Mouse (Mus musculus) macrophage (primary cell): ENCODE data around the gene Slc13a3. TPM values are rescaled to one million over a fixed set of nuclear protein-coding genes. Genes with fewer than 3 reads are reported as not detected.
"Not testable (repeated sequence)": the region's sequence is repeated elsewhere in the genome, so short reads cannot be mapped to it uniquely, and the experiment has no call there.

Experiments used
- H3K27ac ChIP-seq: fragments of 350-480 bp; formaldehyde crosslinking; 2 replicates; pipeline ENCODE4 v1.9.0; 2021
- H3K36me3 ChIP-seq: fragments of 350-480 bp; formaldehyde crosslinking; 2 replicates; pipeline ENCODE4 v1.9.0; 2021; ENCODE audit errors: inconsistent target
- H3K4me3 ChIP-seq: fragments of 350-480 bp; formaldehyde crosslinking; 2 replicates; pipeline ENCODE4 v1.9.0; 2021; ENCODE audit errors: inconsistent target
- H3K79me2 ChIP-seq: fragments of 350-480 bp; formaldehyde crosslinking; 2 replicates; pipeline ENCODE4 v1.9.0; 2021; ENCODE audit errors: inconsistent target
- WGBS: methylation state at CpG from one replicate; pipeline ENCODE4 v1.1.7; 2026; ENCODE audit warnings: inconsistent platforms; ENCODE audit not compliant: missing documents; 5-methylcytosine and 5-hydroxymethylcytosine counted together
- polyA plus RNA-seq: library from polyadenylated mRNA; stranded (reverse); fragments of 250-400 nt; gene quantifications from 3 replicates; pipeline ENCODE4 v1.2.4, GENCODE M21; 2018; ENCODE audit warnings: inconsistent platforms
- total RNA-seq, 78 experiments: library from RNA; depleted of rRNA; stranded (reverse); fragments of 250-400 nt; gene quantifications; 1 replicate in 9 of 78; 2 replicates in 24 of 78; 3 replicates in 43 of 78; 4 replicates in 2 of 78; pipeline ENCODE4 v1.2.4; 2018; ENCODE audit warnings: inconsistent platforms in 56 of 78

Slc13a3 gene
- 100 to 1,000 TPM in 9 of 26 experiments, 10 to 100 TPM in 4, 1 to 10 TPM in 5, under 1 TPM in 5, not detected in 3; 0.26 to 298 (median 36.7) TPM for total RNA-seq (2018; cell fraction: chromatin; rRNA removed)
- total RNA-seq (2018; cell fraction: cytosol; rRNA removed): 100 to 1,000 TPM in 9 of 26 experiments, 10 to 100 TPM in 4, 1 to 10 TPM in 2, under 1 TPM in 11; 0.13 to 237 (median 12.3) TPM
- 100 to 1,000 TPM in 8 of 26 experiments, 10 to 100 TPM in 5, 1 to 10 TPM in 8, under 1 TPM in 5; 0.37 to 316 (median 20.7) TPM for total RNA-seq (2018; cell fraction: nucleus; rRNA removed)
- polyA plus RNA-seq: 0.27 to 1.1 TPM (median 0.38 TPM) in 3 replicates

DNA sequence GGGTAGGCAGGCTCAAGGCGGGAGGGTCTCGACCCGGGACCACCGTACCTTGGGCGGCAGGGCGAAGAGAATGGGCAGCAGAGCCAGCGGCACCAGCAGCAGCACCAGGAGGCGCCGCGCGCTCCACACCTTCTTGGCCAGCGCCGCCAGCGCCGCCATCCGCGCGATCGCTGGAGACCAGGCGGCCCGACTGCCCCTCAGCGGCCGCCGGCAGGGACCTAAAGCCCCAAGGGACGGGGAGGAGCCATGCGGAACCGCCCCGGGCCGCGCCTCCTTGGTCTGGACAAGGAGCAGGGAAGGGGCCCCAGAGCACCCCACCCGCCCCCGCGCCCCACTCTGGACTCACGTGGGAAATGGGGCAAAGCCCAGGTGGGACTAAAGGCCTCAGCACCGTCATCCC, at the start of gene Slc13a3:
Gene Slc13a3, minus strand, starts transcription at position 228 of the 400 bp plus-strand sequence.
- Histone ChIP-seq H3K4me3 (no peak within 1 kb of the TSS), H3K36me3 (no peaks in the 10 kb centered on the region), H3K79me2 (no peaks in the 10 kb centered on the region), H3K27ac (no peak within 1 kb of the TSS)
- WGBS: 7% methylated on average over 33 of the region's 35 CpGs

DNA sequence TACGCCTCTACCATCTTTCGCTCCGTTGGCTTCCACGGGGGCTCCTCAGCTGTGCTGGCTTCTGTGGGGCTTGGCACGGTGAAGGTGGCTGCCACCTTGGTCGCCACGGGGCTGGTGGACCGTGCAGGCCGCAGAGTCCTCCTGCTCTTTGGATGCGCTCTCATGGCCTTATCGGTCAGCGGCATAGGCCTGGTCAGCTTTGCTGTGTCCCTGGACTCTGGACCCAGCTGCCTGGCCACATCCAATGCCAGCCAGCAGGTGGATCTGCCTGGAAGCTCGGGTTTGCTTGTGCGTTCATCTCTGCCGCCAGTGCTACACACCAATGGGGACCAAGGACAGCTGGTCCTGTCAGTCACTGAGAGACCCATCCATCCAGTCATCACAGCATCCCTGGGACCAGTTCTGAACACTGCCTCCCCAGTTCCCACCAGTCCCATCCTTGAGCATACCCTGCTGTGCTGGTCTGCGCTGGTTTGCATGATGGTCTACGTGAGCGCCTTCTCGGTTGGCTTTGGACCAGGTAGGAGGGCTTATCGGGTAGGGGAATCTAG, 42.2 kb upstream of the Slc13a3 start:
- no peaks in the 10 kb centered on the region for H3K36me3 ChIP-seq
- no peak overlapping the region for H3K27ac ChIP-seq
- WGBS: 94% methylated on average over 20 of the region's 20 CpGs
- no peak overlapping the region for H3K4me3 ChIP-seq
- no peaks in the 10 kb centered on the region for H3K79me2 ChIP-seq

DNA sequence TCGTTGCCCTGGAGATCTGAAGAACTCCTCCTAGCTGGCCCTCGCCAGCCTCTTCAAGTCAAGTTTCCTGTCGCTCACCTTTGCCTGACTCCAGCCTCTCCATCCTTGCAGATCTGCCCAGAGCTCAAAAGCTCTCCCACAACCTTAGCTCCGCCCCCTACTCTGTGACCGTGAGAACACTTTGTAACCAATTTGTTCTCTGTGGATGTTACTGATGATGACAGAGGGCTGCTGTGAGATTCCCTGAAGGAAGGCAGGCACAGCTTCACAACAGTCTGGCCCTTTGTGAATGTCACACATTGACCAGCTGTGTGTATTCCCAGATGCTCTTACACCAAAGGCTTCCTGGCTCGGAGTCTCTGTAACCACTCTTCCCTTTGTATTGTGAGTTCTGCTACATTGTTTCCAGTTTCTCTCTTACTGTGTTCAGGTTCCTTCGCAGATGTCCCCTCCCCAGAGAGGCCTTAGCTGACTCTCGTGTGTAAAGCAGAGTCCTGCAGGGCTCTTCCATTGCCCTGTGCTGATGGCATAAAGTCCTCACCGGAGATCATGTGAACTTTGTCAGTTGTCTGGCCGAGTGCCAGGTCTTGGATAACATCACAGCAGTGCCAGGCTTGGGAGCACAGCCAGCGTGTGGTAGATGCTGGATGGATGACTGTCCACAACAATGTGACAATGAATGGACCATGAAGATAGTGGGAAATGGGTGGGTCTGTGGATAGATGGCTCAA, 40.0 kb upstream of the Slc13a3 start:
- Histone ChIP-seq H3K27ac (no peak overlapping the region), H3K79me2 (no peaks in the 10 kb centered on the region), H3K4me3 (no peak overlapping the region), H3K36me3 (no peaks in the 10 kb centered on the region)
- WGBS: 74% methylated on average over 11 of the region's 11 CpGs

DNA sequence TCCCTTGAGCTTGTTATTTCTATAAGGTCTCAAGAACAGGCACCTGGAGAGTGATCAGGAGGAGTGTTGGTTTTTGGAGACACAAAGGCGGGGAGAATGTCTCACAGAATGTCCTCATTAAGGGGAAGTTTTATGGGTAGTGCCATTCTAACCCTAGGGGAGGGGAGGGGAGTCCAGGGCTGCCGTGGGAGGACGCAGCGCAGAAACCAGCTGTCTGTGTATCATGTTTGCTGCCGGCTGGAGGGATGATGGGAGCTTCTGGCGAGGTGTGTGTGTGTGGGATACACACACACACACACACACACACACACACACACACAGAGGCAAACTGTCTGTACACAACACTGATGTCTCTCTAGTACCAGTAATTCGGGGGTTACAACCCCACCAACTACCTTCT, 39.4 kb upstream of the Slc13a3 start:
- 55% methylated on average over 7 of the region's 7 CpGs for WGBS
- no peak overlapping the region for H3K4me3 ChIP-seq
- no peaks in the 10 kb centered on the region for H3K36me3 ChIP-seq
- H3K79me2 ChIP-seq: no peaks in the 10 kb centered on the region
- no peak overlapping the region for H3K27ac ChIP-seq

DNA sequence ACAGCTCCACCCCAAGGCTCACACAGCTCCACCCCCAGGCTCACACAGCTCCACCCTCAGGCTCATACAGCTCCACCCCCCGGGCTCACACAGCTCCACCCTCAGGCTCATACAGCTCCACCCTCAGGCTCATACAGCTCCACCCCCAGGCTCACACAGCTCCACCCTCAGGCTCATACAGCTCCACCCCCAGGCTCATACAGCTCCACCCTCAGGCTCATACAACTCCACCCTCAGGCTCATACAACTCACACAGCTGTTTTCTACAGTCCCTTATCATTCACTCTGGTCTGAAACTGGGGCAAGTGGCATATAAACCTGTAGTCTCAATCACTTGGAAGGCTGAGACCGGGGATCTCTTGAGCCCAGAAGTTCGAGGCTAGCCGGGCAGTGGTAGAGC, 38.5 kb upstream of the Slc13a3 start:
- WGBS: 92% methylated on average over 4 of the region's 4 CpGs
- H3K27ac ChIP-seq, H3K4me3 ChIP-seq, H3K36me3 ChIP-seq, H3K79me2 ChIP-seq: not testable (repeated sequence)

DNA sequence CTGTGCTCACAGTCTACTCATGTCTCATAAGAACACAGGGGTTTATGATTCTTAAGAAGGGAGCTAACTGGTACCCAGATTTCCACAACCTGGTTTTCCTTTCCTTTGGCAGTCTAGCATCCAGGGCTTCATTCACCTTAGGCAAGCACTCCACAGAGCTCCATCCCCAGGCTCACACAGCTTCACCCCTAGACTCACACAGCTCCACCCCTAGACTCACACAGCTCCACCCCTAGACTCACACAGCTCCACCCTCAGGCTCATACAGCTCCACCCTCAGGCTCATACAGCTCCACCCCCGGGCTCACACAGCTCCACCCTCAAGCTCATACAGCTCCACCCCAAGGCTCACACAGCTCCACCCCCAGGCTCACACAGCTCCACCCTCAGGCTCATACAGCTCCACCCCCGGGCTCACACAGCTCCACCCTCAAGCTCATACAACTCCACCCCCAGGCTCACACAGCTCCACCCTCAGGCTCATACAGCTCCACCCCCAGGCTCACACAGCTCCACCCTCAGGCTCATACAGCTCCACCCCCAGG, 38.0 kb upstream of the Slc13a3 start:
- WGBS: no CpG with 5 or more reads among the region's 2 CpGs
- not testable (repeated sequence) for H3K79me2 ChIP-seq, H3K36me3 ChIP-seq, H3K4me3 ChIP-seq, H3K27ac ChIP-seq

DNA sequence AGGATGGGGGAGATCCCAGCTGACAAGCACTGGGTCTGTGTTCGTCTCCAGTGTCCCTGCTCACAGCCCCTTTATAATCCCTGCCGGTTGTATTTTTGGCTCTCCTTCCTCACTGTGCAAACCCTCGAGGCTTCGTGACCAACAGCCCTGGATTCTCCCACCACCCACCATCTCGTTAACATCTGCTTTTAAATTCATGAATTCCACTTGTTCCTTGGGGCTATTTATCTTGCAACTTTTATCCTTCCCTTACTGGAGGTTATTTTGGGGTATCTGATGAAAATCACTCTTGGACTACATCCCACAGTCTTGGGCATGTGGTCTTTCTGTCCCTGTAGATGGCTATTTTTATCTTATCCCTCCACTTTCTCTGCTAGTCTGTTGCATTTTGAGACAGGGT, 37.4 kb upstream of the Slc13a3 start:
- no peaks in the 10 kb centered on the region for H3K79me2 ChIP-seq
- no peaks in the 10 kb centered on the region for H3K36me3 ChIP-seq
- H3K27ac ChIP-seq: no peak overlapping the region
- WGBS: 86% methylated on average over 5 of the region's 5 CpGs
- no peak overlapping the region for H3K4me3 ChIP-seq

DNA sequence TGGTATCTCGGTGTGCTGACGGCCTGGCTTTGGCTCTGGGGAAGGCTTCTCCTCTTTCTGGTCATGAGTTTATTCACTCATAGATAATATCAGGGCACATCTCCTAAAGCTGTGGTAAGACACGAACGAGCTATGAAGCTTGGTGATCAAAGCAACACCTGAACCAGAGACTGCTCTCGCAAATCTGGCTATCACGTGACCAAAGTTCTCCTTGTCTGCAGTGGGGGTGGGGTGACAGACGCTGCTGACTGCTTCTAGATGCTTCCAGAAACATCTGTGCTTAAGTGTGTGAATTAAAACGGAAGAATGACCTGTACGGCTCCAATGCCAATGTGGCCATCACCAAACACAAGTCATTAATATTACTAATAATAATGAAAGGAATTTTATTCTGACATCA, 36.7 kb upstream of the Slc13a3 start:
- WGBS: 86% methylated on average over 9 of the region's 9 CpGs
- no peak overlapping the region for H3K27ac ChIP-seq
- H3K4me3 ChIP-seq: no peak overlapping the region

DNA sequence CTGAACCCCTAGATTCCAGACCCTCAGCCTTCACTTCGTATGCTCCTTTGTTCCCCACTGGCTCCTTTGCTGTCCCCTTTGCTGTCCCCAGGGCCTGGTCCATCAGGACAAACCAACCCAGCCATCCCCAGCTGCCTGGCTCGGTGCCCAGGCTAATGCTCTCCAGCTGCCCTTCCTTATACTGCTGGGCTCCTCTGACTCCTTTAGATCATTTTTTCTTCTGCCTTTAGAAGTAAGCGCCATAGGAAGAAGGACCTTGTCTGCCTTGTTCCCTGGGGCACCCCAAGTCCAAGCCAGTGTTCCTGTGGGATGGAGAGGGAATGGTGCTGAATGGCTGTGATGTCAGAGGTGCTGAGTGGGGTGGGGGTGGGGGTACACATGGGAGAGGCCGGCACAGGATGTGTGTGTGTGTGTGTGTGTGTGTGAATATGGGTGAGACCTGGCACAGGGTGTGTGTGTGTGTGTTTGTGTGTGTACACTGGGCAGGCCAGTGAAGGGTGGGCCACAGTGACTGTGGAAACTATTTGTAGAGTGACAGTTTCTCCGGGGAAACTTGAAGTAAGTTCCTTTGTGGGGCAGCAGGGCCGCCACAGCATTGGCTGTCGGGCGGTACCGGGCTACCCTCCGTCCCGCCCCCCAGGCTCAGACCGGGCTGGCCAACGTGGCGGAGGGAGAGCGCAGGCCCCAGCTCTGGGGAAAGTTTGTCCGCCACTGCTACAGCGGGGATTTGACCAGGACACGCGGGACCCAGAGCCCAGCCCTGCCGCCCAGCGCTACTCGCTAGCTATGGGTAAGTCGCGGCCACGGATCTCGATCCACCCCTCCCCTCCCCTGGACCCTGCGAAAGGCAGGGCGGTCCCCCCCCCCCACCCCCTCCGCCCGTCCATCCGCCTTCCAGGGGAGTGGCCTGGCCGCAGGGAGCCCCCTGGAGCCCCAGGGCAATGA, 30.5 kb upstream of the Slc13a3 start, which contains the start of gene Slc2a10:
Gene Slc2a10, plus strand, starts transcription at position 529 of the 945 bp plus-strand sequence.
- Histone ChIP-seq H3K79me2 (no peaks in the 10 kb centered on the region), H3K4me3 (no peak within 1 kb of the TSS), H3K27ac (no peak within 1 kb of the TSS), H3K36me3 (no peaks in the 10 kb centered on the region)
- 13% methylated on average over 27 of the region's 32 CpGs for WGBS

More for the DNA sequence above, 36.7 kb upstream of the Slc13a3 start:
- Histone ChIP-seq H3K36me3 (no peaks in the 10 kb centered on the region), H3K79me2 (no peaks in the 10 kb centered on the region)

DNA sequence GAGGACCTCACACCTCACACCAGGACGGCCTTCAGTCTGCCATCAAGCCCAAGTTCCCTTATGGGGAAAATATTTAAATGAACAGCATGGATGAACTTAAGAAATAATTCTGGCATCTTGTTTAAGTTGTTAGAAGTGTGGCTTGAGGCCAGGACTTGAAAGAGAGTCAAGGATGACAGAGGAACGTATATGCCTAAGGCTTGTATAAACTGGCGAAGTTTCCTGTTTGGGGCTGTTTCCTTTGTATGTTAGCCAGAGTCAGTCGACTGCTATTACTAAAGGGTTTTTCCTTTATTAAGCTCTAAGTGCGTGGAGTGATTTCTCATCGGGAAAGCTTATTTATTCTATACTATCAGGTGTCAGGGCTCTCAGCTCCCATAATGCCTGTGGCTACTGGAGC, 25.8 kb upstream of the Slc13a3 start:
- Histone ChIP-seq H3K4me3 (no peak overlapping the region), H3K27ac (no peak overlapping the region), H3K36me3 (no peaks in the 10 kb centered on the region), H3K79me2 (no peaks in the 10 kb centered on the region)
- WGBS: 71% methylated on average over 6 of the region's 6 CpGs

DNA sequence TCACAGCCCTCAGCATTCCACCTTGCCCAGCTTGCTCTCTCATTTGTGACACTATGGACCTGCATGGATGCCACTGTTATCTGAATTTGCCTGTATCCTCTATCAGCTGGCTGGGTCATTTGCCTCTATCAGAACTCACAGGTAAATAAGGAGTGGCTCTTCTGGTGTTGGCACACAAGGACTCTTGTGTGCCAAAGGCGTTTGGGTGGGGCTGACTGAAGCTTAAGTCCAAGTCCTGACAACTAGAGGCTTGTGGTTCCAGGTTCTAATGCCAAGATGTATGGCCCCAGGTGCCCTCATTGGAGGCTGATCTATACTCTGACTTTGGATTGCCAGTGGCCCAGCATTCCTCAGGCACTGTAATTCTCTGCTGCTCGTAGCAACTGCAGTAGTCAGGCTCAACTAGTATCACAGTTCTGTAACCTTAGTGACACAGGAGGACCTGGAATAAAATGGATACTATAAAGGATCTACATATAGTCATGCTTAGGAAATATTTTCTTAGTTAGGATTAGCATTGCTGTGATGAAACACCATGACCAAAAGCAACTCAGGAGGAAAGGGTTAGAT, 24.8 kb upstream of the Slc13a3 start:
- no peaks in the 10 kb centered on the region for H3K79me2 ChIP-seq
- H3K36me3 ChIP-seq: no peaks in the 10 kb centered on the region
- no peak overlapping the region for H3K27ac ChIP-seq
- no peak overlapping the region for H3K4me3 ChIP-seq
- 92% methylated on average over 2 of the region's 2 CpGs for WGBS

DNA sequence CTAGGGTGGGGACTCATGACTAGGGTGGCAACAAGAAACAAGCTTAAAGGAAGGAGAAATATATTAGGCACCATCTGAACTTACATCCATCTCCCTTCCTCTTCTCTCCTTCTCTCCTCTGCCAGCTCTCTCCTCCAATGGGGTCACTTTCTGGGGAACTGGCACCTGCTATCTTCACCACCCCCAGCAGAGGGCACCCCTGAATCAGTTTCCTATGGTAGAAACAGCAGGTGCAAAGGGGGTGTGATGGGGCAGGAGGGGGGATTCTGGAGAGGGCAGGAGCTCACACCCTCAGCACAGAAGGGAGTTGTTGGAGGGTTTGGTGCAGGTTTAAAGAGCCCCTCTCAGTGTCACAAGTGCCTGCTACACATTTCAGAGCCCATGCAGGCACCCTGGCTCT, 23.2 kb upstream of the Slc13a3 start:
- Histone ChIP-seq H3K36me3 (no peaks in the 10 kb centered on the region), H3K4me3 (no peak overlapping the region), H3K79me2 (peaks cover 10% of the 10 kb centered on the region; the same call in 1 of the 2 replicates), H3K27ac (no peak overlapping the region)

DNA sequence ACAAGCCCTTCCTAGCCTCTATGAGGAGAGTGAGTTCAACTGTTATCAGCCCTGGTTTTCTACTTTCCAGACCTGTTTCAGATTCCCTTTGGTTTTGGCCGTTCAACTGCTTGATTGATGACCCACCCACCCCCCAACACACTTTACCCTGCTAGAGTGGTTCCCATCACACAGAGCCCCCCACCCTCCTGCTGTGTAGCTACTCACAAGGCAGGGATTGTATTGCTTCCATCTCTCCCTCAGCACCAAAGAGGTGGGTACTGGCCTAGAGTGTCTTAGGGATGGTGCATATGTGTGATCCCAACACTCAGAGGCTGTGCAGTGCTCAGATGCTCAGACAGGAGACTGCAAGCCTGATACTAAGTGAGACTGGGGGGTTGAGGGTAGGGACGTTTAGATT, 21.5 kb upstream of the Slc13a3 start:
- 43% methylated on average over 2 of the region's 2 CpGs for WGBS
- Histone ChIP-seq H3K36me3 (peaks cover 12% of the 10 kb centered on the region), H3K79me2 (peaks cover 10% of the 10 kb centered on the region; the same call in 1 of the 2 replicates), H3K4me3 (no peak overlapping the region), H3K27ac (no peak overlapping the region)
